Mouse (Mus musculus): ENCODE data around the gene Lhx5.

- TF ChIP-seq CTCF (IDR thresholded peaks at IDR 0.05; ENCODE audit: extremely low read depth, insufficient read length, insufficient replicate concordance, low read depth, low read length) (no peak), POLR2A (IDR thresholded peaks at IDR 0.05; ENCODE audit: low read depth, low read length) (no peak)
These were observed 42.7 kb upstream of the Lhx5 start for GRCm38 (mm10) chr5:120388765-120389164.
